Mouse (Mus musculus) heart, embryonic 16.5 days (tissue): ENCODE measurements at regions not wholly inside any gene's neighbourhood (a gene's known extent, or its start where the extent isn't known, plus 50 kb on each side); places are given as distances from the start of the nearest gene placed in this dataset.

ENCODE experiments used
- ATAC-seq: fragments of 200-750 bp; cut with Nextera tagmentation; replicated peaks from 2 replicates; pipeline ENCODE4 v1.8.0; 2017; ENCODE audit warnings: moderate number of reproducible peaks; ENCODE audit not compliant: insufficient read depth, low FRiP score; ENCODE audit errors: extremely low read depth
- H3K27ac ChIP-seq: fragments of 300-500 bp; sonication (generic); 2 replicates; pipeline ENCODE4 v1.5.1; 2014; ENCODE audit warnings: mild to moderate bottlenecking, low read length, control low read depth, moderate library complexity
- H3K27me3 ChIP-seq: fragments of 300-500 bp; sonication (generic); 2 replicates; pipeline ENCODE4 v1.6.1; 2014; ENCODE audit warnings: low read length, mixed read lengths; ENCODE audit not compliant: control insufficient read depth, insufficient read depth
- H3K36me3 ChIP-seq: fragments of 300-500 bp; sonication (generic); 2 replicates; pipeline ENCODE4 v1.6.1; 2014; ENCODE audit not compliant: control insufficient read depth, insufficient read depth
- H3K4me1 ChIP-seq: fragments of 300-500 bp; sonication (generic); 2 replicates; pipeline ENCODE4 v1.6.1; 2014; ENCODE audit warnings: low read length, mixed read lengths; ENCODE audit not compliant: control insufficient read depth, insufficient read depth
- H3K4me2 ChIP-seq: fragments of 300-500 bp; sonication (generic); 2 replicates; pipeline ENCODE4 v1.6.1; 2014; ENCODE audit warnings: low read depth, mild to moderate bottlenecking, control low read depth, low read length
- H3K4me3 ChIP-seq: fragments of 300-500 bp; sonication (generic); 2 replicates; pipeline ENCODE4 v1.5.1; 2014; ENCODE audit warnings: mild to moderate bottlenecking, control low read depth, low read length
- H3K9ac ChIP-seq: fragments of 300-500 bp; sonication (generic); 2 replicates; pipeline ENCODE4 v1.6.1; 2014; ENCODE audit warnings: low read length, control low read depth
- H3K9me3 ChIP-seq: fragments of 300-500 bp; sonication (generic); replicated peaks from 2 replicates; pipeline ENCODE4 v1.6.1; 2016; ENCODE audit warnings: low read length; ENCODE audit not compliant: control insufficient read depth
- WGBS: fragments of 180-500 bp; shearing (Covaris S2); extraction: QIAGEN DNeasy Blood & Tissue Kit; methylation state at CpG from one replicate; pipeline ENCODE4 v1.1.7; 2014; 5-methylcytosine and 5-hydroxymethylcytosine counted together

DNA sequence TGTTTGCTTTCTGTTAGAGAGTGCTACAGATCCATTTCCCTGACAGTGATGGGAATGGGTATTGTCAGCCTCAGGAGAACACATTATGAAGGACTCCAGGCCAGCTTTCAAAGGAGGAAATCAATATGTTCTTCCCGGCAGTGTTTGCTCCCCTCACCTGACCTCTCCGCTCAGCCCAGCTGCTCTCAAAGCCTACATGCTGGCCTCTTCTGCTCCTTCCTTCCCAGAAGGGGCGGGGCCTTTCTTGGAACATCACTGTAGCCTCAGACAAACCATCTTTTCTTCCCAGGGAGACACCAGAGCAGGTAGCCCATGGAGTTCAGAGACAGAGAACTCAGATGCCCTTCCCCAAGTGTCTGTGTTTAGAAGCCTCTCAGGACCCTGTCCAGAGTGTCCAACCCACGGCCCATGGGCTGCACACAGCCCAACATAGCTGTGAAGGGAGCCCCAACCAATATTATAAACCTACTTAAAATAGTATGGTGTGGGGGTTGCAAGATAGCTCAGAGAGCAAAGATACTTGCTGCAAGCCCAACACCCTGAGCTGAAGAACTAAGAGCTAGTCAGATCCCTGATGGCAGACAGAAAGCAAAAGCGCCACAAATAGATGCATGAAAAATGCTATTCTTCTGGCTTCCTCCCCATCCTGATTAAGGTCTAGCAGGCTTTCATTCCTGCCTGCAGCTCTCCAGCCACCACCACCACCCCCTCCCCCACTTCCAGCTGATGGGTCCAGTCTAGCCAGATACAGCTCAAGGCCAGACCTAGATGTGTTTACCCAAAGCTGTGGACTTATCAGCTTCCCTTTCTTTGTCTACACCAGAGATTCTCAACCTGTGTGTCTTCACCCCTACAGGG, 141.8 kb upstream of the Hs6st1 start:
- H3K4me2 ChIP-seq = peak overlapping the region; percentile 44
- ATAC-seq = peak; percentile 89
- peak overlapping the region; percentile 59 for H3K9ac ChIP-seq
- H3K27ac ChIP-seq = peak overlapping the region; percentile 99
- no peaks in the 10 kb centered on the region for H3K27me3 ChIP-seq
- H3K9me3 ChIP-seq = no peaks in the 10 kb centered on the region
- WGBS = 24% methylated on average over 5 of the region's 5 CpGs
- H3K4me3 ChIP-seq = 0 out of 2 replicates have a peak overlapping the region, but pooled peaks have one; percentile 12
- no peaks in the 10 kb centered on the region for H3K36me3 ChIP-seq
- H3K4me1 ChIP-seq = peaks cover 49% of the 10 kb centered on the region

DNA sequence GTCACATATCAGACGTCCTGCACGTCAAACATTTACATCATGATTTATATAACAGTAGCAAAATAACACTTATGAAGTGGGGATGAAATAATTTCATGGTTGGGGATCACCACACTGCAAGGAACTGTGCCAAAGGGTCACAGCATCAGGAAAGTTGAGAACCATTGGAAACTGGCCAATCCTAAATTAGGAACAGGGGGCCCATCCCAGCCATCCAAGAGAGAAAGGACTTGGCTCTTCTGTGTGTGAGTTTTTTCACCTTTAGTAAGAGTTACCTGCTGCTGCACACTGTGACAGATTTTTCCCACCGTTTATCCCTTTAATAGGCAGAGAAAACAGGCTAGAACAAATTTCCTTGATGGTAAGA, 141.2 kb upstream of the Hs6st1 start:
- H3K4me3 ChIP-seq = no peak overlapping the region
- no peak overlapping the region for H3K9ac ChIP-seq
- WGBS = 18% methylated on average over 3 of the region's 3 CpGs
- peak overlapping the region; percentile 99 for H3K27ac ChIP-seq
- peak overlapping the region; percentile 22 for H3K4me2 ChIP-seq
- H3K9me3 ChIP-seq = no peaks in the 10 kb centered on the region
- H3K4me1 ChIP-seq = peaks cover 49% of the 10 kb centered on the region
- H3K27me3 ChIP-seq = no peaks in the 10 kb centered on the region
- peak; percentile 78 for ATAC-seq
- H3K36me3 ChIP-seq = no peaks in the 10 kb centered on the region

DNA sequence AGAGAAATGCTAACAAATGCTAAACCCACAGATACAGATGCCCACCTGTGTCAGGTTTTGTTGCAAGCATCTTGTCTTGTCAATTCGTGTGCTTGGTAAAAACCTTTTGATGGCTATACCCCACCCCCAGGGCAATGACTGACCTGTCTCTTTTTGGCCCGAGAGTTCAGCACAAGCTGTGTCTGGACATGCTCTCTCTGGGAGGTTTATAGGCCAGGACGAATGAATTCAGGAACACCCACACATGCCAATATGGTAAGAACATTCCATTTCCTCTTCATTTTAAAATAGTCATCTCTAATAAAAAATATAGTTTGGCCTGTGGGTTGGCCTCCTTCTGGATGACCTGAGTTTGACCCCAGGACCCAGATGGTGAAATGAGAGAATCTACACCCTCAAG, 137.8 kb upstream of the Hs6st1 start:
- no peak overlapping the region for H3K4me3 ChIP-seq
- no peak overlapping the region for H3K4me2 ChIP-seq
- 45% methylated on average over 3 of the region's 3 CpGs for WGBS
- no peak overlapping the region for H3K9ac ChIP-seq
- no peak for ATAC-seq
- H3K27ac ChIP-seq = no peak overlapping the region
- no peaks in the 10 kb centered on the region for H3K27me3 ChIP-seq
- H3K4me1 ChIP-seq = peaks cover 49% of the 10 kb centered on the region
- H3K36me3 ChIP-seq = no peaks in the 10 kb centered on the region
- no peaks in the 10 kb centered on the region for H3K9me3 ChIP-seq

DNA sequence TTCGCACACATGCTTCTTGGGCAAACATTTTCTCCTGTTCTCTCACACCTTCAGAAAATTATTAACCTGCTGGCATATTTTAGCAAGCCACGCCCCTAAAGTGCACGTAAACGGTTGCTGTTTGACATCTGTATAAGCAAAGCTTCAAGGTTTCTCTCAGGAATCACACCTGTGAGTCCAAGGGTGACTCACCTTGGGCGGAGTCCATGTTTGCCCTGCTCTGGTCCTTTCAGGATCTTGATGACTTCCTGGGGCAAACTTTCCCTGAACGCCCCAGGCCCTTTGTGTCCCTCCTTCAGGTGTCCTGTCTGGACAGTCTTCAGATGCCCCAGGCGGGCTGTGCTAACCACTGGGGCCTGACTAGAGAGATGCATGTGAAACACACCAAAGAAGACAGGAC, 137.1 kb upstream of the Hs6st1 start:
- H3K4me2 ChIP-seq = no peak overlapping the region
- no peaks in the 10 kb centered on the region for H3K36me3 ChIP-seq
- H3K27ac ChIP-seq = no peak overlapping the region
- ATAC-seq = no peak
- H3K9ac ChIP-seq = no peak overlapping the region
- no peak overlapping the region for H3K4me3 ChIP-seq
- no peaks in the 10 kb centered on the region for H3K27me3 ChIP-seq
- peaks cover 49% of the 10 kb centered on the region for H3K4me1 ChIP-seq
- H3K9me3 ChIP-seq = no peaks in the 10 kb centered on the region
- WGBS = 86% methylated on average over 7 of the region's 7 CpGs

DNA sequence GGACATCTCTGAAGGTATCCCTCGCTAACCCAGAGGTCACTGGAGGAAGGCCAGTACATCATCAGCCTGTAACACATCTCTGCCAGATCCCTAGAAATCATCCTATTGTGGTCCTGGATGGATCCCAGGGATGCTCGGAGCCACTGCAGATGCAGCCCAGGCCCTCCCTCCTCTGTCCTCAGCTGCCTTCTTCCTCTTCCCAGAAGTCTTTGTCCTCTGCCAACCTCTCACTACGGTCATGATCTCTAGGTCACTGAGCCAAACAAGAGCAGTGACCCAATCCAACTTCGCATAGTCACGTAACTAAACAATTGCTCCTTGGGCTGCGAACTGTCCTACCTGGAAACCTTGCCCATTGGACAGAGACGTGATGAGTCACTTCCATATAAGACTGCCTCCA, 134.7 kb upstream of the Hs6st1 start:
- Histone ChIP-seq H3K4me3 (no peak overlapping the region), H3K4me2 (no peak overlapping the region), H3K36me3 (no peaks in the 10 kb centered on the region), H3K9me3 (no peaks in the 10 kb centered on the region), H3K4me1 (peaks cover 35% of the 10 kb centered on the region), H3K9ac (no peak overlapping the region), H3K27me3 (no peaks in the 10 kb centered on the region), H3K27ac (no peak overlapping the region)
- 88% methylated on average over 7 of the region's 7 CpGs for WGBS
- ATAC-seq = no peak

DNA sequence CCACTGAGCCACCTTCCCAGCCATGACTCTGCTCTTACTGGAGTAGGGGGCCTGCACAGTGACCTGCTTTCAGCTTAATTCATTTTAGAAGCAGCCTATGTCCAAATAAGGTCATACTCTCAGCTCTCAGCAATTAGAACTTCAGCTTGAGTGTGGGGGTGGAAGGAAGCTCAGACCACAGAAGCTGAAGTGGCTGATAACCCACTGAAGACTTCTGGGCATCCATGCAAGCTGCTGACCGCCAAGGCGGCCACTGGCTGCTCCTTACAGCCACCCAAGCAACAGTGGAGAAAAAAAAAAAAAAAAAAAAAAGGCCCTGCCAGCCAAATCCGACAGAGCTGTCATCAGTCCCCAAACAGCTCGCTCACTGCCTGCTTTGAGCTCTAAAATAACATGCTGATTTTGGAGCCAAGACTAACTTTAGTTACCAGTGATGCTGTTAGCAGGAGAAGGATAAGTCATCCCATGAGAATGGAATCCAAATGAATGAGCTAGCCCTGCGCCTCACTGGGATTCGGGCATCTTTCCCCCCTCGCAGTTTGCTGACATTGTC, 133.0 kb upstream of the Hs6st1 start:
- H3K27me3 ChIP-seq = no peaks in the 10 kb centered on the region
- H3K27ac ChIP-seq = peak overlapping the region; percentile 92
- H3K4me2 ChIP-seq = no peak overlapping the region
- H3K9me3 ChIP-seq = no peaks in the 10 kb centered on the region
- WGBS = 13% methylated on average over 7 of the region's 7 CpGs
- peak; percentile 82 for ATAC-seq
- H3K36me3 ChIP-seq = no peaks in the 10 kb centered on the region
- H3K4me1 ChIP-seq = peaks cover 29% of the 10 kb centered on the region
- H3K4me3 ChIP-seq = no peak overlapping the region
- H3K9ac ChIP-seq = peak overlapping the region; percentile 44; the same call in 1 of the 2 replicates

DNA sequence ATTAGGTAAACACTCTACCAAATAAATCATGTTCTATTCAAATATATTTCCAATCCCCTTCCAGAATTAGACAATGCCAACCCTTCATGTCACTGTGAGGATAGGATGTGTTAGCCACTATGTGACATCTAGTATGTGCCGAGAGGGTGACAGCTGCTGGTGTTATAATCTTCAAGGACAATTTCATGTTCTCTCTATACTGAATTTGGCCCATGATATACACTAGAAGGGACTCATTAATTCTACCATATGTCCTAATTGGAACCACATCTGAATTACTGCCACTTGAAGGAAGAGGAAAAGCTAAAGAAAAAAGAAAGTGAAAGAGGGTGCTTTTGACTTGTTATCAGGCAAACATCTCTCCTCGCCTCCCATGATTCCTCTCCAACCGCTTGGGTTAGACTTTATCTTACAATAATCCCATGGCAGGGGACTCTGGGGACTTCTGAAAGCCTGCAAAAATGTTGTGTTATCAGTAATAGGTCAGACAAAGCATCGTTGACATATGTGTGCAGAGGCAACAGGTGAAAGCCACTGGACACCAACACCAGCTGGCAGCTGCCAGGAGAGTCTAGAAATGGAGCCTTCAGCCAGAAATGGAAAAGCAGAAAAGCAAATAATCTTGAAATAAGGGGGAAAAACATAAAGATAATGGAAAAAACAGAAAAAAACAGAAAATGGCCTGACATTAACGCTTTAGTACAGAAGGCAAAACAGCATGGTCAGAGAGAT, 131.7 kb upstream of the Hs6st1 start:
- H3K27ac ChIP-seq = peak overlapping the region; percentile 92
- no peaks in the 10 kb centered on the region for H3K9me3 ChIP-seq
- no peaks in the 10 kb centered on the region for H3K27me3 ChIP-seq
- no peak overlapping the region for H3K9ac ChIP-seq
- H3K4me3 ChIP-seq = no peak overlapping the region
- peaks cover 32% of the 10 kb centered on the region for H3K4me1 ChIP-seq
- WGBS = 45% methylated on average over 5 of the region's 5 CpGs
- no peaks in the 10 kb centered on the region for H3K36me3 ChIP-seq
- ATAC-seq = no peak
- 0 out of 2 replicates have a peak overlapping the region, but pooled peaks have one; percentile 5 for H3K4me2 ChIP-seq

DNA sequence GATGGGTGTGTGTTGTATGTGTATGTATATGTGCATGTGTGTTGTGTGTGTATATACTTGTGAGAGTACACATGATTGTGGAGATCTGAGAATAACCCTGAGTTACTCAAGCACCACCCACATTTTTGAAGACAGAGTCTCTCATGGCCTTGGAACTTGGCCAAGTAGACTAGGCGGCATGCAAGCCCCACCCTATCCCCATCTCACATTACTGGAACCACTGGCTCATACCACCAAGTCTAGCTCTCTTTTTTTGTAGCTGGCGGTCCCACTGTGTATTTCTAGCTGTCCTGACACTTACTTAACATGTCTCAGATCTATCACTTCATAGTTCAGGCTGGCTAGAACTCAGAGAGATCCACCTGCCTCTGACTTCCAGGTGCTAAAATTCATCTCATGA, 128.0 kb upstream of the Hs6st1 start:
- no peak for ATAC-seq
- H3K4me1 ChIP-seq = peaks cover 42% of the 10 kb centered on the region
- no peak overlapping the region for H3K9ac ChIP-seq
- no peaks in the 10 kb centered on the region for H3K27me3 ChIP-seq
- WGBS = 41% methylated on average over 2 of the region's 2 CpGs
- H3K4me3 ChIP-seq = no peak overlapping the region
- no peak overlapping the region for H3K4me2 ChIP-seq
- H3K9me3 ChIP-seq = no peaks in the 10 kb centered on the region
- H3K27ac ChIP-seq = no peak overlapping the region
- H3K36me3 ChIP-seq = no peaks in the 10 kb centered on the region

DNA sequence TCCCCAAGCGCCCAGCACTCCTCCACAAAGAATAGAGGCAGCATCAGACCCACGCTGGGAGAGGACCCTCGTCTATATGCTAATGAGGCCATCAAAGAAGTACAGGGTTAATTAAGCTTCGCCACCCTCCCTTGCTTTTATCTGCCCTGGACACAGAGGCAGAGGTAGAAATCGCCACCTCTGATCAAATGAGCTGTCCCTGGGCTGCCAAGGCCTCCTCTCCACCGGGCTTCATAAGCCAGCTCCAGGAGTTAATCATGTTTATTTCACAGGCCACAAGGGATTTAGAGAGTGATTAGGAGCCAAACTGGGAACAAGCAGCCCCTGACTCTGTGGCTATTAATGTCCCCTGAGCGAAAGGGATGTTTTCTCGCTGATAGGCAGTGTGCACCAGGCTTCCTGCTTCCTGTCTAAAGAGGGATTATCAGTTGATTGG, 126.5 kb upstream of the Hs6st1 start:
- no peak overlapping the region for H3K4me3 ChIP-seq
- 19% methylated on average over 8 of the region's 8 CpGs for WGBS
- peaks cover 30% of the 10 kb centered on the region for H3K4me1 ChIP-seq
- H3K9ac ChIP-seq = peak overlapping the region; percentile 54
- H3K9me3 ChIP-seq = no peaks in the 10 kb centered on the region
- no peaks in the 10 kb centered on the region for H3K36me3 ChIP-seq
- peak; percentile 40; the same call in 1 of the 2 replicates for ATAC-seq
- H3K4me2 ChIP-seq = peak overlapping the region; percentile 4; the same call in 1 of the 2 replicates
- peak overlapping the region; percentile 78 for H3K27ac ChIP-seq
- H3K27me3 ChIP-seq = no peaks in the 10 kb centered on the region
